Mouse (Mus musculus): ENCODE data around the gene Mobp.
A peak's percentile ranks its signal among the peaks of the same experiment; 100 is the strongest.

Gene Mobp

GRCm38 (mm10) chr9:120134529-120135160 lies 14.9 kb upstream of the Mobp start:
- ATAC-seq (ENCODE audit: low TSS enrichment): no peak

- ATAC-seq (ENCODE audit: low TSS enrichment): no peak
These were observed 14.1 kb upstream of the Mobp start for GRCm38 (mm10) chr9:120135454-120135853.

GRCm38 (mm10) chr9:120140652-120141051 lies 8.9 kb upstream of the Mobp start:
- peak; percentile 94 for ATAC-seq (ENCODE audit: low TSS enrichment)

- ATAC-seq (ENCODE audit: low TSS enrichment): peak; percentile 50; the same call in 1 of the 2 replicates
These were observed 5.0 kb upstream of the Mobp start for GRCm38 (mm10) chr9:120144474-120144873.

- no peak for ATAC-seq (ENCODE audit: low TSS enrichment)
These were observed 1.6 kb downstream of the Mobp start for GRCm38 (mm10) chr9:120151152-120151551.

- no peak for ATAC-seq (ENCODE audit: low TSS enrichment)
These were observed 2.4 kb downstream of the Mobp start for GRCm38 (mm10) chr9:120151906-120152399.

GRCm38 (mm10) chr9:120158047-120158446 lies 8.5 kb downstream of the Mobp start:
- no peak for ATAC-seq (ENCODE audit: low TSS enrichment)

GRCm38 (mm10) chr9:120163862-120164261 lies 14.4 kb downstream of the Mobp start:
- no peak for ATAC-seq (ENCODE audit: low TSS enrichment)

GRCm38 (mm10) chr9:120167826-120168225 lies 18.3 kb downstream of the Mobp start:
- no peak for ATAC-seq (ENCODE audit: low TSS enrichment)

GRCm38 (mm10) chr9:120171295-120171694 lies 21.8 kb downstream of the Mobp start:
- no peak for ATAC-seq (ENCODE audit: low TSS enrichment)

GRCm38 (mm10) chr9:120174436-120175137 lies 25.1 kb downstream of the Mobp start:
- peak; percentile 76 for ATAC-seq (ENCODE audit: low TSS enrichment)

- ATAC-seq (ENCODE audit: low TSS enrichment): peak; percentile 57
These were observed 29.3 kb downstream of the Mobp start for GRCm38 (mm10) chr9:120178813-120179212.

- peak; percentile 93 for ATAC-seq (ENCODE audit: low TSS enrichment)
These were observed 35.0 kb downstream of the Mobp start for GRCm38 (mm10) chr9:120184499-120184898.

GRCm38 (mm10) chr9:120186856-120187255 lies 37.3 kb downstream of the Mobp start:
- ATAC-seq (ENCODE audit: low TSS enrichment): no peak

GRCm38 (mm10) chr9:120190891-120191290 lies 41.4 kb downstream of the Mobp start:
- ATAC-seq (ENCODE audit: low TSS enrichment): peak; percentile 45; the same call in 1 of the 2 replicates

GRCm38 (mm10) chr9:120191362-120192098 lies 42.0 kb downstream of the Mobp start:
- ATAC-seq (ENCODE audit: low TSS enrichment): peak; percentile 38

- peak; percentile 54 for ATAC-seq (ENCODE audit: low TSS enrichment)
These were observed 43.2 kb downstream of the Mobp start for GRCm38 (mm10) chr9:120192742-120193141.

- ATAC-seq (ENCODE audit: low TSS enrichment): peak; percentile 54; the same call in 1 of the 2 replicates
These were observed 51.4 kb downstream of the Mobp start for GRCm38 (mm10) chr9:120200873-120201272.

GRCm38 (mm10) chr9:120201743-120202142 lies 52.2 kb downstream of the Mobp start:
- peak; percentile 39; the same call in 1 of the 2 replicates for ATAC-seq (ENCODE audit: low TSS enrichment)

- ATAC-seq (ENCODE audit: low TSS enrichment): peak; percentile 41; the same call in 1 of the 2 replicates
These were observed 53.2 kb downstream of the Mobp start for GRCm38 (mm10) chr9:120202683-120203082.

- no peak for ATAC-seq (ENCODE audit: low TSS enrichment)
These were observed 54.4 kb downstream of the Mobp start for GRCm38 (mm10) chr9:120203936-120204335.

GRCm38 (mm10) chr9:120206897-120207296 lies 57.4 kb downstream of the Mobp start:
- ATAC-seq (ENCODE audit: low TSS enrichment): no peak
